Mouse (Mus musculus) thymus, adult 2 months (tissue): ENCODE data around the gene Prpf40a. TPM values are rescaled to one million over a fixed set of nuclear protein-coding genes. Genes with fewer than 3 reads are reported as not detected.

Experiments
- DNase-seq: peaks from one replicate; pipeline ENCODE4 v3.0.0; 2021
- H3K27ac ChIP-seq: fragments of 200-500 bp; 2 replicates; pipeline ENCODE4 v1.5.1; 2012; ENCODE audit warnings: low read length, control low read depth; ENCODE audit not compliant: control insufficient read depth, insufficient read depth
- H3K27me3 ChIP-seq: fragments of 200-500 bp; 2 replicates; pipeline ENCODE4 v1.6.1; 2012; ENCODE audit warnings: mild to moderate bottlenecking, low read length, moderate library complexity, mixed read lengths; ENCODE audit not compliant: control insufficient read depth, insufficient read depth
- H3K36me3 ChIP-seq: fragments of 200-500 bp; 2 replicates; pipeline ENCODE4 v1.6.1; 2012; ENCODE audit warnings: mild to moderate bottlenecking, low read length, moderate library complexity; ENCODE audit not compliant: control insufficient read depth, insufficient read depth
- H3K4me1 ChIP-seq: fragments of 200-500 bp; replicated peaks from 2 replicates; pipeline ENCODE4 v1.6.1; 2012; ENCODE audit warnings: low read length; ENCODE audit not compliant: control insufficient read depth, insufficient read depth
- H3K4me3 ChIP-seq: fragments of 200-500 bp; 2 replicates; pipeline ENCODE4 v1.5.1; 2012; ENCODE audit warnings: mild to moderate bottlenecking, low read length, control low read depth, moderate library complexity; ENCODE audit not compliant: control insufficient read depth, insufficient read depth
- CTCF ChIP-seq: fragments of 200-500 bp; IDR thresholded peaks from 2 replicates; pipeline ENCODE4 v1.5.1; 2012; ENCODE audit warnings: mild to moderate bottlenecking, control low read depth, low read length, moderate library complexity, borderline replicate concordance; ENCODE audit not compliant: control insufficient read depth, poor library complexity, insufficient read depth; ENCODE audit errors: extremely low read depth
- POLR2A ChIP-seq: fragments of 200-500 bp; IDR thresholded peaks from 2 replicates; pipeline ENCODE4 v1.6.1; 2012; ENCODE audit warnings: mild to moderate bottlenecking, low read length, control low read depth, moderate library complexity; ENCODE audit not compliant: control insufficient read depth, poor library complexity, insufficient read depth; ENCODE audit errors: extremely low read depth
- WGBS: fragments of 180-500 bp; shearing (Covaris S2); methylation state at CpG from one replicate; pipeline ENCODE4 v1.1.7; 2018; 5-methylcytosine and 5-hydroxymethylcytosine counted together
- polyA plus RNA-seq: library from polyadenylated mRNA; depleted of rRNA; stranded (reverse); fragments of >200 nt; gene quantifications from 2 replicates; pipeline ENCODE4 v1.2.3, GENCODE M21; 2012; rRNA removed

Gene Prpf40a
- polyA plus RNA-seq: 58.2 and 70.5 TPM in 2 replicates

DNA sequence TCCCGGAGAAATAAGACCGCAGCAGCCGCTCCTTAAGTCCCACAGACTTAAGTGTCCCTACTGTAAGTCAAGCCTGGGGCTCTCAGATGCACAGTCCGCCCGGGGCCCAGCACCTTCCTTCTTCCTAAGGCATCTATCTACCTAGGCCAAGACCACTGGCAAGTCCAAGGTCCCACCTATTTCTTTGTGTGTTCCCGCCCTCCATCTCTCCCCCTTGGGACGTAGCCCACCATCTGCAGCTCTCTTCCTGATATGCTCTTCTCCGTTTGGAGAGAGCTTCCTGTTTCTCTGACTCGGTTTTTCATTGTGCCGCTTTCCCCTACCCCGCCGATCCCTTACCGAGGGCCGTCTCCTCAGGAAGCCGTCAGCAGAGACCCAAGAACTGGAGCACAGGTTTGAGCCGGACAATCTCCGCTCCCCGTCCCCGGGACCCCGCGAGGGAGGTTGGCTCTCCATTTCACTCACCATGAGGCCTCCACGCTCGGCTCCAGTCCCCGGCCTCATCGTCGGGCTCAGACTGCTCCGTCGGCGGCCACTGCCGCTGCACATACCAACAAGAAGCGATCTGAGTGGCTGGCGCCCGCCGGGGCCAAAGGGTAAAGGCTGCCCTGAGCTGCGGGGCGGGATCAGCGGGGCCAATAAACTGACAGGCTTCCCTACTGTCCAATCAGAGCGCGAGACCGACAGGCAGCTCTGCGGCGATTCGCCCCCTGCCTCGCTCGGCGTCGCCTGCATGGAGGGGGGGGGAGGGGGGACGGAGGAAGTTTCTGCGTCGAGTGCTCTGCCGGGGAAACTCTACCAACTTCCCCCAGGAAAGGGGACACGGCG, at the start of gene Prpf40a:
Gene Prpf40a (minus strand): TSS at position 601 of the 828 bp plus-strand sequence.
- under 1% methylated on average over 52 of the region's 53 CpGs for WGBS
- Histone ChIP-seq H3K4me1 (peaks cover 2% of the 10 kb centered on the region; the same call in 1 of the 2 replicates), H3K27me3 (no peaks in the 10 kb centered on the region), H3K4me3 (peak within 1 kb of the TSS; percentile 85), H3K36me3 (no peaks in the 10 kb centered on the region; the same call in 1 of the 2 replicates), H3K27ac (peak within 1 kb of the TSS; percentile 96)
- DNase-seq: peak; percentile 100
- TF ChIP-seq POLR2A (peak; percentile 93), CTCF (0 out of 2 replicates have a peak, but pooled peaks have one; percentile 54)

DNA sequence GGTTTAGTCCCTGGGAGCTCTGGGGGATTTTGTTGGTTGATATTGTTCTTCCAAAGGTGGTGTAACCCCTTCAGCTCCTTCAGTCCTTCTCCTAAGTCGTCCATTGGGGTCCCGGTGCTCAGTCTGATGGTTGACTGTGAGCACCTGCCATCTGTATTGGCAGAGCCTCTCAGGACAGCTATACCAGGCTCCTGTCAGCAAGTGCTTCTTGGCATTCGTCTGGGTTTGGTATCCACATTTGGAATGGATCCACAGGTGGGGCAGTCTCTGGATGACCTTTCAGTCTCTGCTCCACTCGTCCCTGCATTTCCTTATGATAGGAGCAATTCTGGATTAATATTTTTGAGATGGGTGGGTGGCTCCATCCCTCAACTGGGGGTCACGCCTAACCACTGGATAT, 31.2 kb upstream of the Prpf40a start:
- H3K36me3 ChIP-seq: peaks cover 6% of the 10 kb centered on the region; the same call in 1 of the 2 replicates
- H3K4me3 ChIP-seq: no peak overlapping the region
- no peak for TF ChIP-seq CTCF
- TF ChIP-seq POLR2A: no peak
- 100% methylated on average over 5 of the region's 5 CpGs for WGBS
- no peaks in the 10 kb centered on the region for H3K4me1 ChIP-seq
- no peak overlapping the region for H3K27ac ChIP-seq
- no peaks in the 10 kb centered on the region for H3K27me3 ChIP-seq
- DNase-seq: no peak

DNA sequence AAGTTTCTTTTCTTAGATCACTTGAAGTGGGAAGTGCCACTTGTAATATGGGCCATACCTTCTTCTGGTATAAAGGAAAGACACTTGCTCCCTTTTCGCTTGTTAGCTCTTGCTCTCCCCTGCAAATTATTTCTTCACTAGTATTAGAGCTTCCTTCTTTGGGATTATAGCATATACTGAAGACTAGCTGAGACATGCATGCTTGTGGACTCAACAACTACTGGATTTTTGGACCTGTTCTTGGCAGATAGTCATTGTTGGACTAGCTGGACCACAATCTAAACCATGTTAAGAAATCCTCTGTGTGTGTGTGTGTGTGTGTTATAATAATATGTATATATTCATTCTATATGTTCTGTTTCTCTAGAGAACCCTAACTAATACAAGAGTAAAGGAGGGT, 22.4 kb upstream of the Prpf40a start:
- DNase-seq: no peak
- no peak overlapping the region for H3K4me3 ChIP-seq
- H3K27me3 ChIP-seq: no peaks in the 10 kb centered on the region
- TF ChIP-seq CTCF (no peak), POLR2A (no peak)
- H3K4me1 ChIP-seq: no peaks in the 10 kb centered on the region
- peaks cover 10% of the 10 kb centered on the region for H3K36me3 ChIP-seq
- H3K27ac ChIP-seq: no peak overlapping the region
- 100% methylated on average over 1 of the region's 1 CpGs for WGBS

DNA sequence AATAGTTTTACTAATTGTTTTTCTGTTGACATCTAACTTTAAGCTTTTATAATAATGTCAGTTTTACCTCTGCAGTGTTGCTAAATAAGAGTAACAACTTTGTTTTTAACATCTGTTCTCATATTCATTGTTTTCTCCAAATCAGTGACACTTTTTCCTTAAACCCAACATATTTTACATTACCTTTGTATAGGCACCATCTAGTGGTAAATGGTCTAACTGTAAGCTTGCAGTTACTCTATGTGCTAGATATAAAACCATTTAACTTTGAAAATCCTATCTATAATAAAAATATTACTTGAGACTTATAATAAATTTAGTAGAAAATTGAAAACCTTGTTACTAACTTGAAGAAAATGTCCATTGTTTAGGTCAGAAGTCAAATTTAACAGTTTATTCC, 15.7 kb upstream of the Prpf40a start:
- no peak overlapping the region for H3K27ac ChIP-seq
- no peaks in the 10 kb centered on the region for H3K27me3 ChIP-seq
- H3K4me1 ChIP-seq: no peaks in the 10 kb centered on the region
- H3K36me3 ChIP-seq: no peaks in the 10 kb centered on the region; the same call in 1 of the 2 replicates
- DNase-seq: no peak
- H3K4me3 ChIP-seq: no peak overlapping the region
- TF ChIP-seq POLR2A (no peak), CTCF (no peak)

DNA sequence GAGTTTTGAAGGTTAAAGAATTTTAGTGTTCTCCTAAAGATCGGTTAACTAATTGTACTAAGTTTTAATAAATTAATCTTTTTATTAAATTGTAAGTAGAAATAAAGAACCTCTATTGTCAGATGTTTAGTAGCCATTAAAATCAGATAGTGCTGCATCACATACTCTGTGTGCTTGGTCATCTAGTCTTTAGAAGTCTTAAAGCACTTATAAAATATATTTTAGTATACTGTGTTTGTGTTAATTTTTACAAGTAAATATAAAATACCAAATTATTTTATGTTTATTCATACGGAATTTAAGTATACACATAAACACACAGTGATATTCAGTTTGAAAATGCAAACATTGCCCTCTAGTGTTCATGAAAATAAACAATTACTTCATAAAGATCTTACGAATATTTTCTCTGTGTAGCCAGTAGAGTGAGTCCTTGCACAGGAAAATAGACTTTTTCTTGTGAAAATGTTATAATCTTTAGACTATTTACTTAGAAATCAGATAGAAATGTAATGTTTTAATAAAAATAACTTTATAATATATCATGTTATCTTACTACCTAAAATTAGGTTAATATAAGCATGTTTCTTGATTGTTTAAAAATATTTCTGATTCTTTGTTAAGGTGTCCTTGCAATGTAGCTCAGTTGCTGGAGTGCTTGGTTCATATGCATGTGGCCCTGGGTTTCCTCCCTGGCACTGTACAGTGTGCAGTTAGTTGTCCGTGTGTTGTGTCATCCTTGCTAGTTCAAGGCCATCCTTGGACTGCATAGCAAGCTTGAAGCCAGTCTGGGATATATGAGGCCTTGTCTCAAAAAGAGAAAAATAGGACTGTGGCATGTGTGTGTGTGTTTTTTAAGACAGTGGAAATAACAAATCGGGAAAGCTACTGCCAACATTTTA, 13.5 kb upstream of the Prpf40a start:
- Histone ChIP-seq H3K36me3 (peaks cover 3% of the 10 kb centered on the region), H3K4me1 (no peaks in the 10 kb centered on the region), H3K27me3 (no peaks in the 10 kb centered on the region), H3K4me3 (no peak overlapping the region), H3K27ac (no peak overlapping the region)
- no peak for TF ChIP-seq CTCF
- TF ChIP-seq POLR2A: no peak
- no peak for DNase-seq
- WGBS: 64% methylated on average over 5 of the region's 5 CpGs
